Mouse (Mus musculus): ENCODE data around the gene Il27.

GRCm38 (mm10) chr7:126585717-126586116 lies 9.0 kb downstream of the Il27 start, which contains the start of gene Cln3:
- TF ChIP-seq CTCF (IDR thresholded peaks at IDR 0.05; ENCODE audit: borderline replicate concordance, control insufficient read depth, extremely low read depth, insufficient read depth, low read length, poor library complexity) = no peak
- no peak for TF ChIP-seq POLR2A (IDR thresholded peaks at IDR 0.05; ENCODE audit: control insufficient read depth, extremely low read depth, insufficient read depth, low read length, poor library complexity)
